Mouse (Mus musculus) spleen, embryonic (tissue): ENCODE data around the gene Ap3d1.

Source experiments
- CTCF ChIA-PET: fragments of 350-600 bp; sonication (Branson Sonifier 250); formaldehyde crosslinking; loops from one replicate; lab custom pipeline; 2022; lab: Charles Lee

The Ap3d1 gene

GRCm38 (mm10) chr10:80742180-80742978 lies at the start of gene Ap3d1:
Gene Ap3d1, minus strand, starts transcription at chr10:80742264.
- CTCF ChIA-PET: interaction anchor here (0.9 kb wide), 1 partner anchor 62 kb away, joined by 4 read pairs; the partner anchor contains the start of gene Amh

- CTCF ChIA-PET: no interaction called here
These were observed 49.6 kb upstream of the Ap3d1 start for GRCm38 (mm10) chr10:80791476-80792174.

GRCm38 (mm10) chr10:80790761-80791404 lies 48.8 kb upstream of the Ap3d1 start:
- CTCF ChIA-PET: no interaction called here

- CTCF ChIA-PET: no interaction called here
These were observed 45.5 kb upstream of the Ap3d1 start for GRCm38 (mm10) chr10:80787517-80787916.

- CTCF ChIA-PET: no interaction called here
These were observed 43.9 kb upstream of the Ap3d1 start for GRCm38 (mm10) chr10:80785963-80786362.

- CTCF ChIA-PET: no interaction called here
These were observed 42.8 kb upstream of the Ap3d1 start for GRCm38 (mm10) chr10:80784871-80785270.

GRCm38 (mm10) chr10:80784302-80784701 lies 42.2 kb upstream of the Ap3d1 start:
- CTCF ChIA-PET: no interaction called here

GRCm38 (mm10) chr10:80779565-80779964 lies 37.5 kb upstream of the Ap3d1 start:
- CTCF ChIA-PET: no interaction called here

- CTCF ChIA-PET: interaction anchor here (0.8 kb wide), 1 partner anchor 19 kb away, joined by 3 read pairs; no protein-coding TSS in a partner anchor
These were observed 35.1 kb upstream of the Ap3d1 start for GRCm38 (mm10) chr10:80777123-80777522.

GRCm38 (mm10) chr10:80776358-80776869 lies 34.4 kb upstream of the Ap3d1 start:
- CTCF ChIA-PET: no interaction called here

GRCm38 (mm10) chr10:80775731-80776130 lies 33.7 kb upstream of the Ap3d1 start:
- CTCF ChIA-PET: interaction anchor here (0.7 kb wide), 1 partner anchor 24 kb away, joined by 3 read pairs; no protein-coding TSS in a partner anchor

GRCm38 (mm10) chr10:80774981-80775380 lies 32.9 kb upstream of the Ap3d1 start:
- CTCF ChIA-PET: interaction anchor here (1.5 kb wide), 1 partner anchor 27 kb away, joined by 4 read pairs; no protein-coding TSS in a partner anchor

- CTCF ChIA-PET: interaction anchor here (0.6 to 1.5 kb wide), 2 partner anchors 27 to 131 kb away, joined by 4 read pairs; no protein-coding TSS in a partner anchor
These were observed 32.5 kb upstream of the Ap3d1 start for GRCm38 (mm10) chr10:80774549-80774948.

GRCm38 (mm10) chr10:80773816-80774215 lies 31.8 kb upstream of the Ap3d1 start:
- CTCF ChIA-PET: interaction anchor here (1.5 kb wide), 1 partner anchor 26 kb away, joined by 4 read pairs; no protein-coding TSS in a partner anchor

GRCm38 (mm10) chr10:80768365-80768764 lies 26.3 kb upstream of the Ap3d1 start:
- CTCF ChIA-PET: no interaction called here

GRCm38 (mm10) chr10:80766161-80766815 lies 24.2 kb upstream of the Ap3d1 start:
- CTCF ChIA-PET: interaction anchor here (0.7 kb wide), 1 partner anchor 19 kb away, joined by 3 read pairs; no protein-coding TSS in a partner anchor

GRCm38 (mm10) chr10:80765746-80766145 lies 23.7 kb upstream of the Ap3d1 start:
- CTCF ChIA-PET: interaction anchor here (0.6 to 0.7 kb wide), 2 partner anchors 11 to 18 kb away, joined by 3 read pairs; partner anchors contain the start of gene Dot1l

- CTCF ChIA-PET: no interaction called here
These were observed 21.4 kb upstream of the Ap3d1 start for GRCm38 (mm10) chr10:80763502-80763901.

- CTCF ChIA-PET: no interaction called here
These were observed 19.8 kb upstream of the Ap3d1 start for GRCm38 (mm10) chr10:80761821-80762220.

- CTCF ChIA-PET: interaction anchor here (1.0 kb wide), 1 partner anchor 66 kb away, joined by 7 read pairs; no protein-coding TSS in a partner anchor
These were observed 18.8 kb upstream of the Ap3d1 start for GRCm38 (mm10) chr10:80760596-80761524.
